Mouse (Mus musculus): ENCODE measurements at regions not wholly inside any gene's neighbourhood (a gene's known extent, or its start where the extent isn't known, plus 50 kb on each side); places are given as distances from the start of the nearest gene placed in this dataset.

- H3K9me3 ChIP-seq (replicated peaks; ENCODE audit: control insufficient read depth, low read length): no peaks in the 10 kb centered on the region
- WGBS: 68% methylated on average over 1 of the region's 1 CpGs
Measured at GRCm38 (mm10) chr3:54443791-54444190, 82.9 kb downstream of the Postn start.

GRCm38 (mm10) chr3:54446889-54447288 is 86.0 kb downstream of the Postn start:
- Histone ChIP-seq H3K27me3 (ENCODE audit: control insufficient read depth, insufficient read depth, low read length) (no peaks in the 10 kb centered on the region), H3K36me3 (replicated peaks; ENCODE audit: control insufficient read depth, insufficient read depth, low read length) (no peaks in the 10 kb centered on the region), H3K4me2 (ENCODE audit: low read depth, low read length) (no peak overlapping the region), H3K9ac (replicated peaks; ENCODE audit: low read depth, low read length) (no peak overlapping the region), H3K4me1 (ENCODE audit: control insufficient read depth, insufficient read depth) (no peaks in the 10 kb centered on the region), H3K4me3 (ENCODE audit: low read depth, low read length) (no peak overlapping the region), H3K27ac (ENCODE audit: low read depth) (no peak overlapping the region), H3K9me3 (replicated peaks; ENCODE audit: control insufficient read depth, low read length) (no peaks in the 10 kb centered on the region)
- DNase-seq (ENCODE audit: low spot score): no peak
- no peak for ATAC-seq (ENCODE audit: insufficient read depth, low read depth)
- WGBS: 56% methylated on average over 3 of the region's 3 CpGs
- TF ChIP-seq CTCF (IDR thresholded peaks at IDR 0.05; ENCODE audit: low read depth) (no peak), EP300 (IDR thresholded peaks at IDR 0.05; ENCODE audit: low read depth) (no peak)

More at GRCm38 (mm10) chr3:54443791-54444190, 82.9 kb downstream of the Postn start:
- Histone ChIP-seq H3K4me1 (ENCODE audit: control insufficient read depth, insufficient read depth) (no peaks in the 10 kb centered on the region), H3K27me3 (ENCODE audit: control insufficient read depth, insufficient read depth, low read length) (no peaks in the 10 kb centered on the region), H3K27ac (ENCODE audit: low read depth) (peak overlapping the region; percentile 34; the same call in 1 of the 2 replicates), H3K4me3 (ENCODE audit: low read depth, low read length) (no peak overlapping the region), H3K36me3 (replicated peaks; ENCODE audit: control insufficient read depth, insufficient read depth, low read length) (no peaks in the 10 kb centered on the region), H3K4me2 (ENCODE audit: low read depth, low read length) (no peak overlapping the region), H3K9ac (replicated peaks; ENCODE audit: low read depth, low read length) (no peak overlapping the region)
- ATAC-seq (ENCODE audit: insufficient read depth, low read depth): no peak
- no peak for DNase-seq (ENCODE audit: low spot score)
- TF ChIP-seq CTCF (IDR thresholded peaks at IDR 0.05; ENCODE audit: low read depth) (no peak), EP300 (IDR thresholded peaks at IDR 0.05; ENCODE audit: low read depth) (no peak)

DNA sequence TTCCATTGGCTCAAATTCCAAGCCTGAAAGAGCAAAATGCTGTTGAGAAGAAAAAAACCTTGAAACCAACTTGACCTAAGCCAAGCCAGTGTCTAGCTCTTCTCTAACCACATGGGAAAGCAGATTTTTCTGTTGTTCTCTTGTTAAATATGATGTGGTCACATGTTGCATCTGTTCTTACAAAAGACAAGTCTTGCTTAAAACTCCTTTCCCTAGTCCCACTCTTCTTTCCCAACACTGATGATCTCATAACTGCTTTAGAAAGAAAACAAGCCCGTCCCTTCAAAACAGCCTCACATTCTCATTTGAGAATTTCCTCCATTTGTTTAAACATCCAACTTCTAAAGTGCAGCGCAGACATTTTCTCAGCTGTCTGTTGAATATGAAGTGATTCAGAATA is 96.5 kb downstream of the Postn start:
- Histone ChIP-seq H3K9ac (replicated peaks; ENCODE audit: low read depth, low read length) (no peak overlapping the region), H3K9me3 (replicated peaks; ENCODE audit: control insufficient read depth, low read length) (no peaks in the 10 kb centered on the region), H3K4me1 (ENCODE audit: control insufficient read depth, insufficient read depth) (no peaks in the 10 kb centered on the region), H3K36me3 (replicated peaks; ENCODE audit: control insufficient read depth, insufficient read depth, low read length) (no peaks in the 10 kb centered on the region), H3K27me3 (ENCODE audit: control insufficient read depth, insufficient read depth, low read length) (no peaks in the 10 kb centered on the region), H3K4me2 (ENCODE audit: low read depth, low read length) (no peak overlapping the region), H3K27ac (ENCODE audit: low read depth) (no peak overlapping the region), H3K4me3 (ENCODE audit: low read depth, low read length) (no peak overlapping the region)
- 73% methylated on average over 2 of the region's 2 CpGs for WGBS
- ATAC-seq (ENCODE audit: insufficient read depth, low read depth): no peak
- no peak for DNase-seq (ENCODE audit: low spot score)
- TF ChIP-seq CTCF (IDR thresholded peaks at IDR 0.05; ENCODE audit: low read depth) (no peak), EP300 (IDR thresholded peaks at IDR 0.05; ENCODE audit: low read depth) (no peak)

- DNase-seq (ENCODE audit: low spot score) (no peak), ATAC-seq (ENCODE audit: insufficient read depth, low read depth) (no peak)
- TF ChIP-seq EP300 (IDR thresholded peaks at IDR 0.05; ENCODE audit: low read depth) (no peak), CTCF (IDR thresholded peaks at IDR 0.05; ENCODE audit: low read depth) (no peak)
- no peak overlapping the region for H3K9ac ChIP-seq (replicated peaks; ENCODE audit: low read depth, low read length)
- 87% methylated on average over 6 of the region's 6 CpGs for WGBS
- H3K27ac ChIP-seq (ENCODE audit: low read depth): no peak overlapping the region
- no peaks in the 10 kb centered on the region for H3K36me3 ChIP-seq (replicated peaks; ENCODE audit: control insufficient read depth, insufficient read depth, low read length)
- H3K4me1 ChIP-seq (ENCODE audit: control insufficient read depth, insufficient read depth): no peaks in the 10 kb centered on the region; the same call in none of the 2 replicates
- H3K4me3 ChIP-seq (ENCODE audit: low read depth, low read length): no peak overlapping the region
- H3K27me3 ChIP-seq (ENCODE audit: control insufficient read depth, insufficient read depth, low read length): no peaks in the 10 kb centered on the region
- H3K4me2 ChIP-seq (ENCODE audit: low read depth, low read length): no peak overlapping the region
- H3K9me3 ChIP-seq (replicated peaks; ENCODE audit: control insufficient read depth, low read length): no peaks in the 10 kb centered on the region
Measured at GRCm38 (mm10) chr3:54461366-54461765, 100.5 kb downstream of the Postn start.

GRCm38 (mm10) chr3:54466097-54466496 is 105.2 kb downstream of the Postn start:
- TF ChIP-seq CTCF (IDR thresholded peaks at IDR 0.05; ENCODE audit: low read depth) (no peak), EP300 (IDR thresholded peaks at IDR 0.05; ENCODE audit: low read depth) (no peak)
- no peaks in the 10 kb centered on the region; the same call in none of the 2 replicates for H3K4me1 ChIP-seq (ENCODE audit: control insufficient read depth, insufficient read depth)

GRCm38 (mm10) chr3:54474209-54474608 is 113.3 kb downstream of the Postn start:
- no peaks in the 10 kb centered on the region for H3K36me3 ChIP-seq (replicated peaks; ENCODE audit: control insufficient read depth, insufficient read depth, low read length)
- no peak overlapping the region for H3K4me3 ChIP-seq (ENCODE audit: low read depth, low read length)
- ATAC-seq (ENCODE audit: insufficient read depth, low read depth) (no peak), DNase-seq (ENCODE audit: low spot score) (no peak)
- no peaks in the 10 kb centered on the region for H3K4me1 ChIP-seq (ENCODE audit: control insufficient read depth, insufficient read depth)
- TF ChIP-seq CTCF (IDR thresholded peaks at IDR 0.05; ENCODE audit: low read depth) (no peak), EP300 (IDR thresholded peaks at IDR 0.05; ENCODE audit: low read depth) (no peak)
- no peak overlapping the region for H3K4me2 ChIP-seq (ENCODE audit: low read depth, low read length)
- H3K9ac ChIP-seq (replicated peaks; ENCODE audit: low read depth, low read length): no peak overlapping the region
- H3K27me3 ChIP-seq (ENCODE audit: control insufficient read depth, insufficient read depth, low read length): no peaks in the 10 kb centered on the region
- H3K27ac ChIP-seq (ENCODE audit: low read depth): peak overlapping the region; percentile 30; the same call in 1 of the 2 replicates
- 54% methylated on average over 6 of the region's 6 CpGs for WGBS
- no peaks in the 10 kb centered on the region for H3K9me3 ChIP-seq (replicated peaks; ENCODE audit: control insufficient read depth, low read length)

More at GRCm38 (mm10) chr3:54466097-54466496, 105.2 kb downstream of the Postn start:
- no peak for ATAC-seq (ENCODE audit: insufficient read depth, low read depth)
- no peak overlapping the region for H3K4me3 ChIP-seq (ENCODE audit: low read depth, low read length)
- no peaks in the 10 kb centered on the region for H3K36me3 ChIP-seq (replicated peaks; ENCODE audit: control insufficient read depth, insufficient read depth, low read length)
- no peak for DNase-seq (ENCODE audit: low spot score)
- H3K9me3 ChIP-seq (replicated peaks; ENCODE audit: control insufficient read depth, low read length): no peaks in the 10 kb centered on the region
- no peak overlapping the region for H3K9ac ChIP-seq (replicated peaks; ENCODE audit: low read depth, low read length)
- no peak overlapping the region for H3K27ac ChIP-seq (ENCODE audit: low read depth)
- no peaks in the 10 kb centered on the region for H3K27me3 ChIP-seq (ENCODE audit: control insufficient read depth, insufficient read depth, low read length)
- no peak overlapping the region for H3K4me2 ChIP-seq (ENCODE audit: low read depth, low read length)
